Mouse (Mus musculus): ENCODE data around the gene Arxes2.

GRCm38 (mm10) chrX:136007199-136007843 is 13.7 kb downstream of the Arxes2 start:
- no peak for TF ChIP-seq POLR2A (IDR thresholded peaks at IDR 0.05; ENCODE audit: borderline replicate concordance, extremely low read depth, low read depth, low read length)
- no peak for TF ChIP-seq CTCF (IDR thresholded peaks at IDR 0.05; ENCODE audit: insufficient read depth, low read length)
